Mouse (Mus musculus): ENCODE results near the gene Sobp. TPM values are rescaled to one million over a fixed set of nuclear protein-coding genes. Genes with fewer than 3 reads are reported as not detected.
A peak's percentile ranks its signal among the peaks of the same experiment; 100 is the strongest.

Sobp gene
- total RNA-seq, 2 experiments from 2014 or later: 19.6 to 26.1 TPM

DNA sequence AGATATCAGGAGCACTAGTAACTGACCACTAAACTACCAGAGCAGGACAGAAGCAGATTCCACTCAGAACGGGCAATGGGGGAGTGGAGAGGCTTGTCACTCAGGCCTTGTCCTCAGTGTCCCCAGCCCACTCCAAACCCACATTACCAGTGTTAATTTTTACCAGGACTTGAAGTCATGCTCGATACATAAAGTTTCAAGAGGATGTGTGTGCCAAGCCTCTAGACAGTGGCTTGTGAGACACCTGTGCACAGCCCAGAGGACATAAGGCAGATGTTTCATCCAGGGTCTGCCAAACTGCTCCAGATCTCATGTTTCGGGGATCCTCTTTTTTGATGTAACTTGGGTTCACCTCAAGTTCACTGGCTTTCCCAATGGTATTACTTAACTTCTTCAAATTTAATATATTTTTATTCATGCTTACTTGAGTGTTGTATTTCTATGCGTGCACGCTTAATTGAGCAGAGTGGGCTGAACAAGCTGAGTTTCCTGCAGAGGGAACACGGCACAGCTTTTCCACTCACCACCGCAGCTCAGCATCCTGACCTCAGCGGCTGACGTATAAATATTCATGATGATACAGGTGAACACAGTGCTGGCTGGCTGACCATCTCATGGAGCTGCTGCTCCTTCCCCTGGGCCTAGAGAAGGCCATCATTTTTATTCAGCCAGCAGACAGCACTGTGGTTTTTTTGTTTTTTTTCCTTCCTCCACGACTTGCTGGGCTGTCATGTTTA is 131.6 kb downstream of the Sobp start:
- intact Hi-C loops (cut with DNase I): no loop called here
- no peak for DNase-seq

DNA sequence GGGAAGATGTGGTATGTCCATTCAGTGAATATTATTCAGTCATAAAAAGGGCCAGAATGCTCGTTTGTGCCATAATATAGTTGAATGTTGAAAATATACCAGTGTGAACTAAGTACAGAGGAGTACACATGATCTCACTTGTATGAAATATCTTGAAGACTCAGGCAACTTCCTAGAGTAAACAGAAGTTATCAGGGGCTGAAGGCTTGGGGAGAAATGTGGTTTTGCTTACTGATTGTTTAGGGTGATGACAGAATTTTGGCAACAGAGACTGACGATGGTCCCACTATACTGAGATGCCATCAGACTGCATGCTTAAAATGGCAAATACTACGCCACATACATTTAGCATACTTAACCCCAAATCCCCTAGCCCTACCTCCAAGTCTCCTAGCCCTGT is 132.5 kb downstream of the Sobp start:
- no peak for DNase-seq
- intact Hi-C loops (cut with DNase I): no loop called here

GRCm38 (mm10) chr10:43037455-43037793 is 136.9 kb downstream of the Sobp start:
- intact Hi-C loops (cut with DNase I): no loop called here

DNA sequence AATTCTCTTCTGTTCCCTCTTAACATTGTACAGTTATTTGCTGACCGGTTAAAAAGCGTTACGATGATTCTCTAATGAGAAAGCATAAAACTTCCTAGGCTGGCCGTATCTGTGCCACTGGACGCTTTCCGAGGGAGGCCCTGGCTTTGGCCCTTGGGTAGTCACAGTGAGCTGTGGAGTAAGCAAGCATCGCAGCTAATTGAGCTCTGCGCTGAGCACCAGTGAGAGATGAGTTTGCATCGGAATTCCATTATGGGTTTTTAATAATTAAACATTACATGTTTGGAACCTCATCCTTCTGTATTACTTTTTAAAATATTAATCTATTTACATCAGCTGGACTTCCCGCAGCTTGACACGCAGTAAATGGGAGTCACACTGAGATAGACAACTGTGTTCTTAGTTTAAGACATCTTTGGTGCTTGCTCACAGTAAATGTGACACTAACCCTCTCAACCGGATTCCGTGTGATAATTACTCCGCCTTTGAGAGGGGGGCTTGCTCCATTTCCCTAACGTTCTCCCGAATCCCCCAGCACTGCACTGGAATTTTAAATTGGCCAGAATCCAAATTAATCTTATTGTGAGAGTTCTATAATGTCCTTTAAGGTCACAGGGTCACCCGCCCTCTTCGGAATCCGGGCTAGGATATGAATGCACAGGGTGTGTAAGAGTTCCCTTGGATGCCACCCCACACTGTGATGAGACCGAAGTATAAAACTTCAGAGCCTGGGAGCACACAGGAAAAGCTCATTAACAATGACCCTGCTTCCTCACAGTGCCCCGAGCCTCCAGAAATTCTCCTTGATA is 137.5 kb downstream of the Sobp start:
- no peak for DNase-seq
- intact Hi-C loops (cut with DNase I): no loop called here

More at GRCm38 (mm10) chr10:43037455-43037793, 136.9 kb downstream of the Sobp start:
- DNase-seq: no peak

DNA sequence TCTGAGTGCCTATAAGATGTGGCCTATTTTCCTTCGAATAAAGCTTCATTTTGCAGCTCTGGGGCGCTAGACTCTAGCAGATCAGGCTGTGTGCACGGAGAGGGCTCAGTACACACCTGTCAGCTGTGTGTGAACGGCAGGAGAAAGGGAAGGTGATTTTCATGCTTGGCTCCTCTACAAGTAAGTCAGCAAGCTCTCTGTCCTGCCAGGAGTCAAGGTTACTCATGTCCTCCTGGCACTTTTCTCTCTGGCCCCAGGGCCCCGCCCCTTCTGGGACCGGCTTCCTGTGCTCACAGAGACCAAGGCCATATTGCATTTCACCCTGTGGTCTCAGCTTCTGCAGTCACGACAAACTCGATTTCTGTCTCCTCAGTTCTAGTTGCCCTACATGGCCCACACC is 138.8 kb downstream of the Sobp start:
- intact Hi-C loops (cut with DNase I): no loop called here
- DNase-seq: peak; percentile 45 to 63

DNA sequence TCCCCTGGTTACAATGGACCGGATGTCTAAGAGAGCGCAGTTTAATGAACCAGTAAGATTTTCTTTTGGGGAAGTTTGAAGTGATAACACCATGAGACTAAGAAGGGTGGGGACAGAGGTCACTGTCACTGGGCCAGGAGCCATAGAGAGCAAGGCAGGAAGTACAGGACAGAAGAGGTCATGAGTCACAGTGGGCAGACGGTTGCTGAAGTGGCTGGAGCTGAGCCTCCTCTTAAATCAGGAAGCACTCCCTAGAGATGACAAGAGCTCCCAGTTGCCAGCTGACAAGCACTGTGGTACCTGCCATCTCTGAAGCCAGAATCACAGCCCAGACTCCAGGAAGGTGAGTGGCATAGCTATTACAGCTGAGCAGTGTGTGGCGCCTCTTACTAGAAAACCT is 139.5 kb downstream of the Sobp start:
- peak in 1 of 2 experiments; percentile 20 for DNase-seq
- intact Hi-C loops (cut with DNase I): no loop called here

DNA sequence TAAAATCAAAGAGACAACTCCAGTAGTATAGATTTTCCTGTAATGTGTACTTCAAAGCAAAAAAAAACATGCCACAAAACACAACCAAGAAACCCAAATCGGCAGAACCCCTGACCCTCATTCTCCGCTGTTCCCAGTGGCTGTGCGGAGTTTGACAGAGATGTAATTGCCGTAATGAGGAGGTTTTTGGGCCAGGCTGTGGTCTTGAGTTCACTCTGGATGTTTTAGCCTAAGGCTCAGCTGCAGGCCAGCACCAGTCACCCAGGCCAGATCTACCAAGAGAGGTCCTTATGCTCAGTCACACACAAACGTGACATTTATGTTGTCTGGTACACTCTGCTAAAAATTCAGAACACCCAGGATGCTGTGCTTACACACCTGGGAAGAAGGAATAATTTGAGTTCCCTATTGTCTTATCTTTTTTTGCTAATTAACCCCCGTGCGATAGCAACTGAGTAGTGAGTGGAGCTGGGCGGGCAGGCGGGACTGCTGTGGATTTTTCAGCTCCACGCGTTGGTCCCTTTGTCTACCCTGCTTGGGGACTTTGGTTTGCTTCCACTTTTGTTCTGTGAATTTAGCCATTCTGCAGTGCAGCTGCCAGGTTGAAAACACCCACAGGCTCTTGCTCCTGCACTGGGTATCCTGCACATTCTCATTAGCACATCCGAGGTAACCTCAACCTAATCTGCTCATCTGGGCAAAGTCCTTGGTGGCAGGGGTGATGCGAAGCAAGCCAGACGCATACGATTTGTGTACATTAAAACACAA is 140.7 kb downstream of the Sobp start:
- no peak for DNase-seq
- intact Hi-C loops (cut with DNase I): no loop called here

GRCm38 (mm10) chr10:43027006-43027405 is 147.3 kb downstream of the Sobp start:
- DNase-seq: no peak
- intact Hi-C loops (cut with DNase I): no loop called here

GRCm38 (mm10) chr10:43023454-43024194 is 150.7 kb downstream of the Sobp start:
- intact Hi-C loops (cut with DNase I): no loop called here
- no peak for DNase-seq

DNA sequence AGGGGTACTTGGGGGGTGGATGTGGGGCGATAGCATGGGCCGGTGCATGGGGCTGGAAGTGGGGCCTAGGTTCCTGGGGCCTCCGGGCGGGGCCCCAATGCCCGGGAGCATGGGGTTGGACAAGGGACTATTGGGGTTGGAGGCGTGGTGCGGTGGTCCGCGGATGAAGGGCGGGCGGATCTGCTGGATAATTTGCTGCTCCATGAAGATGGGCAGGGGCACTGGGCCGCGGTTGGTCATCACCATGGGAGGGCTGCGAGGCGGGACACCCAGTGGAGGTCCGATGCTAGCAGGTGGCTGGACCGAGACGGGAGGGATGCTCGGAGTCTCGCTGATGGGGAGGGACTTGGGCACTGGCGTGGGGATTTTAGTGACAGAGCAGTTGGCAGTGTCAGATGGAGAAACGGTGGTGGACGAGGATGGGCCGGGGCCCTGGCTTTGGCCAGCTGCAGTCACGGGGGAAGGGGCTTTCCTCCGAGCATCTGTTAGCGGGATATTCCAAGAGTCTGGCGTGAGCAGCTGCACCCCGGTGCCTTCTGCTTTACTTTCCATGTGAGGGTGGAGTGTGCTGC is 152.1 kb downstream of the Sobp start:
- no peak for DNase-seq
- intact Hi-C loops (cut with DNase I): no loop called here

DNA sequence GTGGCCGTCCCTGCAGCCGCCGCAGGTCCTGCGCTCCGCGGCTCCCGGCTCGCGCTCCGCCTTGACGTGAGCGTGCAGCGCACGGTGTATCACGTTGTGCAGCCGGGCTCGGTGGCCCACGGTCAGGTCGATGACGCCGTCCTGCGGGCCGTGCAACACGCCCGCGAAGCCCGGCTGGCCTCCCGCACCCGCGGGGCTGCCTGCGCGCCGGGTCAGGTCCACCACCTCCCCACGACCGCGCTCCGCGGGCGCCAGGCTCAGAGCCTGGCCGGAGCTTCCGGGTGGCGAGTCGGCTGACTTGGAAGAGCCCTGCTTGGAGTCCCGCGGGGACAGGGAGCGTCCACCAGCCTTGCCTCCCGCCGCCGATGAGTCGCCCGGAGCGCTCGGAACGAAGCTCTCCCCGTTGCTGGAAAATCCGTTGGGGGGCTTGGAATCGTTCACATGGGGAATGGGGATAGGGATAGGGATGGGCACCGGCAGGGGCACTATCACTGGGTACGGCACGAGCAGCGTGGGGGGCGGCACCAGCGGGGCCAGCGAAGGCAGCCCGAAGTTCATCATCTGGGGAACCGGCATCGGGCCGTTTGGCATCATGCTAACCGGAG is 152.7 kb downstream of the Sobp start:
- peak in 1 of 2 experiments; percentile 29 for DNase-seq
- intact Hi-C loops (cut with DNase I): no loop called here

DNA sequence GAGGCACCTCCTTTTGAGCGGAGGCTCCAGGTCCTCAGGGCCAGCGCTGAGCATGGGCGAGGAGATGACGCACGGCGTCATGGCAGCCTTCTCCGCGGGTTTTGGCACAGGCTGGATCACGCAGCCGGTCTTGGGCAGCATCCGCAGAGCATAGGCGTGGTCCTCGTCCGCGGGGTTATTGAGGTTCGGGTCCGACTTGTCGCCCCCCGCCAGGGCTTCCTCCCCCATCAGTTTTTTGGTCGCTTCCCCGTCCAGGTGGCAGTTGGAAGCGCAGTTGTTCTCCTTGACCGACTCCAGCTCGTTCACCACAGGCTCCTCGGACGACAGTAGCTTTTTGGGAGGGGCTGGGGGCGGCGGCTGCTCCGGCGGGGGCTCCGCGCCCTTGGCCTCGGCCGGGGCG is 153.3 kb downstream of the Sobp start:
- intact Hi-C loops (cut with DNase I): no loop called here
- no peak for DNase-seq

- DNase-seq: no peak
These were observed 159.5 kb downstream of the Sobp start for GRCm38 (mm10) chr10:43014782-43015181.

GRCm38 (mm10) chr10:43014358-43014757 is 160.0 kb downstream of the Sobp start:
- no peak for DNase-seq
- intact Hi-C loops (cut with DNase I): no loop called here

More at GRCm38 (mm10) chr10:43014782-43015181, 159.5 kb downstream of the Sobp start:
- intact Hi-C loops (cut with DNase I): no loop called here

- intact Hi-C loops (cut with DNase I): loop anchor here (5.0 kb wide), 1 partner anchor 369 kb away; no protein-coding TSS in a partner anchor
- no peak for DNase-seq
These were observed 166.2 kb downstream of the Sobp start for GRCm38 (mm10) chr10:43008116-43008515.

DNA sequence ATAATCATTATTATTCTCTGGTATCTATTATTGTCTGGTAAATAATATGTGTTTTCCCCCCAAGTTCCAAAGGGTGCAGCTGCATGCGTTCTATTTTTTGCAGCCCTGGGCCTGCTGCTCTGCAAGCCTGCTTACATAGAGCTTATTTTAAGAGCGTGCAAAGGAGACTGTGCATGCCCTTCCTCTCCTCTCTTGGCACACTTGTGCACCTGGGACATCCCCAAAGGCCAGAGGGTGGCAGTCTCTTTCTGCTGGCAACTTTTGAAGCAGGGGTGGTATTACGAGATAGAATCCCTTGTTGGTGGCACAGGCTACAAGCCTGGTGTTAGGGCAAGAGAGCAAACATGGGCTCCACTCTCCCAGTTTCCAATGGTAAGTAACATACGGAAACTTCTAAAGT is 167.8 kb downstream of the Sobp start:
- intact Hi-C loops (cut with DNase I): loop anchor here (5.0 kb wide), 1 partner anchor 371 kb away; no protein-coding TSS in a partner anchor
- DNase-seq: no peak

GRCm38 (mm10) chr10:43005677-43006076 is 168.7 kb downstream of the Sobp start:
- DNase-seq: no peak
- intact Hi-C loops (cut with DNase I): loop anchor here (5.0 kb wide), 1 partner anchor 372 kb away; no protein-coding TSS in a partner anchor

- no peak for DNase-seq
- intact Hi-C loops (cut with DNase I): loop anchor here (5.0 kb wide), 1 partner anchor 372 kb away; no protein-coding TSS in a partner anchor
These were observed 169.3 kb downstream of the Sobp start for GRCm38 (mm10) chr10:43005031-43005430.

GRCm38 (mm10) chr10:43004174-43004734 is 170.1 kb downstream of the Sobp start:
- intact Hi-C loops (cut with DNase I): loop anchor here (5.0 kb wide), 1 partner anchor 168 kb away; the partner anchor contains the start of genes 9030612E09Rik and Sobp
- no peak for DNase-seq
